Mouse (Mus musculus) adrenal gland, postnatal 10 days (tissue): ENCODE measurements around the gene Tcl1. TPM values are rescaled to one million over a fixed set of nuclear protein-coding genes. Genes with fewer than 3 reads are reported as not detected.
"Not testable (repeated sequence)": the region's sequence is repeated elsewhere in the genome, so short reads cannot be mapped to it uniquely, and the experiment has no call there.

Experiments used
- DNase-seq: peaks from one replicate; pipeline ENCODE4 v3.0.0; 2021; ENCODE audit warnings: mixed read lengths
- long read RNA-seq, 2 experiments: library from polyadenylated mRNA; stranded (forward); transcript quantifications; one replicate each; pipeline ENCODE4 v2.0.0; 2021
- total RNA-seq, 2 experiments: library from RNA; stranded (reverse); gene quantifications; 2 replicates each; pipeline ENCODE4 v1.2.3; 2021

The Tcl1 gene
- under 1 TPM; 0.21 to 0.39 TPM for total RNA-seq
- long read RNA-seq, experiment 1 = 0 reads
- long read RNA-seq, experiment 2 = 0 reads

DNA sequence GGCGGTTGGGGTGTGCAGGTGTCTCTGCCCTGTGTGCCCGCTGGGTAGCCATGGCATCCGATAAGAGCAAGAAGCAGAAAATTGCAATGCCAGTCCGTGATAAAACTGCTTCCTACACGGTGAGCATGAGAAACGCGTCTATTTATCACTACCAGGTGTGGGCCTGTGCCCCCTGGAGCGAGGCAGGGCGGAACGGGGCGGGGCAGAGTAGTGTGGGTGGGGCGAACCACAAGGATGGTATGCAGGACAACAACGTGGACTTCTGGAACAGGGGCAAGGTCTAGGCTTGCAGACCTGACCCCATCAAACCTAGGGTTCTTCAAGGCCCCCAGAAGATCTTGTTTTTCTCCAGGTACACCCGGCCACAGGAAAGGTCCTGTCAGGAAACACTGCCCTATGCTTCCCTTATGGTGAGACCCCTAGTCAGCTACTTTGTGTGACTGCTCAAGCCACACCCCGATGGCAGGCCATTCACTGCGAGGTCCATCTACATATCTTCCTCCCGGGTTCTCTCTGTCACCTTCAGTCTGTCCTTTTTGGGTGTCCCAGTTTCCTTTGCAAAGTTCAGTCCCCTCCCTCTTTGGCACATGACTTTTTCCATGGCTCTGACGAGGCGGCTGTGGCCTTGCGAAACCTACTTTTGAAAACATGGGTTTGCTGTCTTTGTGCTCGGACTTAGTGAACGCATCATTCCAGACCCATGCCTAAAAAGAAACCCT, at the start of gene Tcl1:
Gene Tcl1, minus strand, starts transcription at position 193 of the 719 bp plus-strand sequence.
- no peak for DNase-seq

DNA sequence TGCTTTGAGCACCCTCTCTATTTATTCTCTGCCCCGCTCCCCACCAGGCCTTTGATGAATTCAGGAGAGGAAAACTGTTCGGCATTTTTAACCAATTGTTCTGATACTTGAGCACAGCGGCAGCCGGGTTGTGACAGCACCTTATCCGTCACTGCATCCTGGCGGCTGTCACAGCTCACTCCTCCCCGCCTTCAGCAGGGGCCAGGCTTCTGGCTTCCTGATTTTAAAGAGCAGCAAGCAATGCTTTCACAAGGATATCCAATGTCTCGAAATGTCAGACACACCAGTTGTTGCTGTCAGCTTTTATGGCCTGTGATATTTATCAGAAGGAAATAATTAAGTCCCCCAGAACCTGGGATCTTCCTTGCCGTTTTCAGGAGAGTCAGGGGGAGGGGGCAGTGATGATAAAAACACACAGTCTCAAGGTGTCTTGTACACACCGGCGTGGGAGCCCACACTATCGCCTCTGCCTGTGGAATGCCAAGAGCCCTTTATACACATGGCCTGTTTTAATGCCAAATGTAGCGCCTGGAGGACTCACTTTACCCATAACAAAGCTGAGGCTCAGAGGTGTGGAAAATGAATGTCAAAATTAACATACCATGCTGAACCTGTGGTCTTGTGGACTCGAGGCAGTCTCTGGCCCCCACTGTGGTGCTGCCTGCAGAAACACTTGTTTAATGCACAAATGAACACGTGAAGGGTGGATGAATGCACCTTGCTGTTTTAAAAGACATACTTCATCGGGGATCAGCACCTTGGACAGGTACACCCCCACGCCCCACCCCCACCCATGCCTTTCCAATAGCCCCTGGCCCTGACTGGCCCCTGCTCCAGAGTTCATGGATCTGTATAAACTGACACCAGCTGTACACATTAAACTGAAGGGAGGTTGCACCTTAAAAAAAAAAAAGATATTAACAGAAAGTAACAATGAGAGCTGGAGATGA, 48.7 kb upstream of the Tcl1 start:
- no peak for DNase-seq

DNA sequence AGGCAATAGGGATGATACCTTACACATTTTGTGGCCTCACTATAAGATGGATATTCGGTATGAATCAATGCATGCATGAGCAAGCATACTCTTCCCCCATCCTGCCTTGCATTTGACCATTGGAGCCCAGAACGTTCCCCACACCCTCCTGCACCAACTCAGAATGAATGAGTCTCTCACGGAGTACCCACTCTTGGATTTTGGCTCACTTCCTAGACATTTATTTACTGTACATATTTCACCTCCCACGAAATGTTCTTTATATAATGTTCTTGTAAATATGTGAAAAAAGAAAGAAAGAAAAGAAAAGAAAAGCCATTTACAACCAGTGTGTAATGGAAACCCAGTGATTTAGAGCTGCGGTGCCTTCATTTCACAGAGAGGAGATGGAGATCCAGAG, 44.5 kb upstream of the Tcl1 start:
- DNase-seq = no peak

DNA sequence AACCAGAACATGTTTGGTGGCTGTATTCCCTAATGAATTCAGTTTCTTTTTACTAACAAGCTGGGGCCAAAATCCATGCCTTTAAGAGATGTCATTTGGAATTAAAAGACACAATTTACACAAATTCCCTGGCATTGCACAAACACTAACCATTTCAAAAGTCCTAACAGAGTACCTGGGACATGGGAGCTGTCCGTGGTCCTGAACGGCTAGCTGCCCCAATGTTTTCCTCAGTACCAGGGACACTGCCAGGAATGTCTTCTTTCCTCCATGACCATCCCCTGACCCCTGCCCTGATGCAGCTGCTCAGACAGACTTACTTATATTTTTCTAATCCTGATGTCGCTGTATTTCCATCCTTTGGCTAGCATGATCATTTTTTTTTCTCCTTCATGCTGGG, 43.5 kb upstream of the Tcl1 start:
- DNase-seq = peak; percentile 65

DNA sequence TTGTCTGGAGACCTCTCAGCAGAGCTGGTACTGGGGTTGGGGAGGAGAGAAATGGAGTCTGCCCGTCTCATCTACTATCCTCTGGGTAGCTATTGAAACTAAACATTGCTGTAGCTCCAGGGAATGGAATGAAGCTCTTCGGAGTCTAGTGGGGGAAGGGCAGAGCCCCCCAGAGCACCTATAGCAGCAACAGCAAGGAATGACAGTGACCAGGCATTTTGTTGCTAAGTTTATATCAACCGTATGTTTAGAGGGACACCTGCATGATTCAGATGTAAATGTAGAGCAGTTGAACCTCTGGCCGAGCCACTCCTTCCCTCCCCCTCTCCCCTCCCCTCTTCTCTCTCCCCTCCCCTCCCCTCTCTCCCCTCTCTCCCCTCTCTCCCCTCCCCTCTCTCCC, 36.6 kb upstream of the Tcl1 start:
- DNase-seq = no peak

DNA sequence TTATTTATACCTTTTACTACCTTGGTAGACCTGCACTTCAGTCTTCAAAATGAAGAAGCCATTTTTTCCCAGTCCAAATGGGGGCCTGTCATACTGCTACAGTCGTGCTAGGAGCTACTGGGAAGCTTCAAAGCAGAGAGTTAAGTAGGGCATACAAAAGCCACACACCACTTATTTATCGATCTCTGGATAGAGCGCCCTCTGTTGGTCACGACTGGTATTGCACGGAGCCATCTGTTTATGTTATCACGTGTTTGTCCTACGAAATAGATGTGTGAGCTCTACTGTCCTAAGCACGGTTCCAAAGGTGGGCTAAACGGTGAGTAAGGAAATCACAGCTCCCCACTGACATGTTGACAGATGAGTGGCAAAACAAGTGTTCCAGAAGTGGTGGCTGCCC, 36.2 kb upstream of the Tcl1 start:
- no peak for DNase-seq

DNA sequence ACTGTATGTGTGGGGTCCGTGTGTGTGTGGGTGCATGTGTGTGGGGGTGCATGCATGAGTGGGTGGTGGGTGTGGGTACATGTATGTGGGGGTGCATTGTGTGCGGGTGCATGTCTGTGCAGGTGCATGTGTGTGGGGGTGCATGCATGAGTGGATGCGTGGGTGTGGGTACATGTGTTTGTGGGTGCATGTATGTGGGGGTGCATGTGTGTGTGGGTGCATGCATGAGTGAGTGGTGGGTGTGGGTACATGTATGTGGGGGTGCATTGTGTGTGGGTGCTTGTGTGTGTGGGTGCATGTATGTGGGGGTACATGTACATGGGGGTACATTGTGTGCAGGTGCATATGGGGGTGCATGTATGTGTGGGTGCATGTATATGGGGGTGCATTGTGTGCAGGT, 31.2 kb upstream of the Tcl1 start:
- DNase-seq = no peak

DNA sequence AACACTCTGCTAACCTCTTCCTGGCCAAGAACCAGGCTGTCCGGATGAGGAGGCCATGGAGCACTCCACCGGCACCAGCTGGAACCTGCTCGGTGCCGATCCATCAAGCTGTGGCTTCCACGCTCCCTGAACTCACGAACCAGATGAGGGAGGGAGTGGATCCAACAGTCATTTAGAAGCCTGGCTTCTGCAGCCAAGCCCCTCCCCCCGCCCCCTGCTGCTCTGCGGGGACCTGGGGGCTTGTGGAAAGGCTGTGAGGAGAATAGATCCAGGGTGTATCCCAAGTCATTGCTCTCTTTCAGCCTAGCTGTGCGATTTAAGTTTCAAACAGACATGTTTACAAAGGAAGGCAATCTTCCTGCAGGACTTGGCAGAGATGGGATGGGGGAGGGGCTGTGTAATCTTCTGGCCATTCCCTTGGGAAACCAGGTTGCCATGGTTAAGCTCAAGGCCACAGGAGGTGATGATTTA, 26.2 kb upstream of the Tcl1 start:
- peak; percentile 29 for DNase-seq

DNA sequence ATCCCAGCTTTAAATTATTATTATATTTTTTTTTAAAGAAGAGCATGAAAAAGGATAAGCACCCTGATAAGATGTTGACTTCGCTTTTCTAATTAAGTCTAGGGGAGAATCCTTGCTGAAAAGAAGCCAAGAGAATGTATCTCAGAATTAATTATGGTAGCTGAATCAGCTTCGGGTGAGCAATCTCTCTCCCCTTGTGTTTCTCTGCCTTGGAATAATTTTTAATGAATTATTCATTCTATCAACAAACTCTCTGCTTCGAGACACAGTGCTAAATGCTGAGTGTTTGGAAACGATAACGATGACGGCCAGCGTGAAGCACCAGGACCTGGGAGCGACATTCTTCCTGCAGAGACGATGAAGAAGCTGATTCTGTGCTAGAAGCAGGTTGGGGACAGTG, 16.5 kb upstream of the Tcl1 start:
- no peak for DNase-seq

DNA sequence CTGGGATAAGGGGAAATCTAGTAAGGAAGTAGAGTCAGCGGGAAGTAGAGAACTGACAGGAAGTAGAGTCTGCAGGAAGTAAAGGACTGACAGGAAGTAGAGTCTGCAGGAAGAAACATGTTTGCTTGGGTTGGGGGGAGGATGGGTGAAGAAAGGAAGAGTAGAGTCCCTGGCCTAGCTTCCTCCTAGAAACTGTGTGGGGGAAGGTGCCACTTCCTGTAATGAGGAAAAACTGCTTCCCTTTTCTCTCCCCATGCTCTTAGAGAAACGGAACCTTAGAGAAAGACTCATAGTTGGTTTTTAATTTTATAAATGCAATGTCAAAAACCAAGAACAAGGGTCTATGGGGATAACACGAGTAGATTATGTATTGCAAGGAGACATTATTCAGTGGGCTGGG, 12.5 kb upstream of the Tcl1 start:
- DNase-seq = no peak

DNA sequence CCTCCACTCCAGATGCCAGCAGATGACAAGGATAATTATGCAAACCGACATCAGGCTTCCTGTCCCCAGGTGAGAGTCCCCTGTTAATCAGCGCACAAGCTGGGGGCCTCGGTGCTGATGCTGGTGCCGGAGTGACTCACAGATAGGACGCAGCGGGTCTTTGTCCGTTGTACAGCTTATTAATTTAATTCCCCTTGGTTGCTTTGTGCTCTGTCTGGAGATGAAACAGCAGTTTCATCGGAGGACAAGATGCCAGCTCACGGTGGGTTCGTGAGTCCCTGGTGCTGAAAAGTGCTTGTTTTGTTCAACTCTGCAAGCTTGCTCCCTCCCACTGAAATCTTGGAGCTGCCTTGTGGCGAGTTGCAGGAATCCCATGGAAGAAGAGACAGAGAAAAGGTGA, 11.8 kb upstream of the Tcl1 start:
- no peak for DNase-seq

DNA sequence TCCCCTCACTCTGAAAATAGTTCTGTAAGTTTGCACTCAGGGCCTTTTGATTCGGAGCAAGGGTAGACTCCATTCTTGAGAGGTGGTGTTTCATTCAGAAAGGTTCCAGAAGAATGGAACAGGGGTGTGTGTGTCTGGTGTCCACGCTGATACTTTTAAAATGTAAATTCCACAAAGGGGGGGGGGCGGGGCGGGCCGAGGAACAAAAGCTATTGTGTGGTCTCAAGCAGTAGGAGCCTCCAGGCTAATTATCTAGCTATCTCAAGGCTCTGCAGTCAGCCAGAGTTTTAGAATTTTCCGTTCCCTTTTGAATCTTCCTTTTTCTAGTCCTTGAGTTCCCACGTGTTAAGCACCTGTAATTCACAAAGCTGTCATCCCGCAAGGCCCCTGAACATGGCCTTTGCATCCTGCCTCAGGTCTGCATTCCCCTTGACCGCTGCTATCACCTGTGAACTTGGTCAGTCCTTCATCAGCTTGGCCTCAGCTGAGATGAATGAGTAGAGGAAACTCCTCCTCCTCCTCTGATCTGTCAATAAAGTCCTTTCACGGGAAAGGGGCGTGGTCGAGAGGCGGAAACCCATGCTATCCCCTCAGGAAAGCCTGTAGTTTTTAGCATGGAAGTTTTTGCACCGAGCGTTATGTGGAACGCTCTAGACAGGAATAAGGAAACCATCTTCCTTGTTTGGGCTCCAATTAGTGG, 2.2 kb upstream of the Tcl1 start:
- DNase-seq = no peak

DNA sequence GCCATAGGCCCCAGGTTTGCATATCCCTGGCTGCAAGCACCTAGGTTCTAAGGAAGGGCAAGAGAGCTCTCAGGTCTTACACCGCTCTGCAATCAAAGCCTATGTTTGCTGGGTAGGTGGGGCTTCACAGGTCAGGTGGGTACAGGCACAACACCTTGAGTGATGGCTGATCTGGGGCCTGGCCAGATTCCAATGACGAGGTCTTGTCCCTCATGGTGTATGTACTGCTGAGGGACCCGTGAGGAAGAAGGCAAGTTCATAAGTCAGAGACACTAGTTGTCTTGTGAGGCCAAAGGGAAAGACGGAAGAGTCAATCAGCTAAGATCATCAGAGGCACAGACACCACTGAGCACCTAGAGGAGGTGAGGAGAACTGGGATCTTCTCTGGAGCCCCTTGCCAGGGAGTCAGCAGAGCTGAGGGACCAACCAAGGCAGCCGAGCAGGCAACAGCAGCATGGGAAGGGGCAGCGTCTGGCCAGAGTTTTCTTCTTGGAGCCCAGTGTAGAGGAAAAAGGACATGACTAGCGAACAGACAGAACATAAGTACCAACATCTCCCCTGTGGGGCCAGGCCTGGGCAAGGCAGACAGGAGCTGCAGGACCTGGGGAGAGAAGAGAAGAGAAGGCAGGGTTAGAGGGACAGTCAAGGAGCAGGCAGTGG, 5.4 kb downstream of the Tcl1 start:
- DNase-seq = no peak

DNA sequence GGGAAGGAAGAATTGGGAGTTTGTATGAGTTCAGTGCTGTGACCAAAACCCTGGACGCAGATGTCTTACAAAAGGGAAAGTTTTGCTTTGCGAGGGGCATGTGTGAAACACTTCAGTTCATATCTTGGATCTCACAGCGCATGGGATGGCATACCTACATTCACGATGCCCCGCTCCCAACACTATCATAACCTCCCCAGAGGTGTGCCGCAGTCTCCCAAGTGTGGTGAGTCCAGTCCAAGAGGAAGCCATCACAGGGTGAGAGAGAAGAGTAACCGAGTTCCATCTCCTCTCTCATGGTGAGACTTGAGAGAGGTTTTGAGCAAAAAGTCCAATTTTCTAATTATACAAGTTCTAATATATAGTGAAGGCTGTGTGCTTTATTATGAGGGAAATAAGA, 13.4 kb downstream of the Tcl1 start:
- no peak for DNase-seq

DNA sequence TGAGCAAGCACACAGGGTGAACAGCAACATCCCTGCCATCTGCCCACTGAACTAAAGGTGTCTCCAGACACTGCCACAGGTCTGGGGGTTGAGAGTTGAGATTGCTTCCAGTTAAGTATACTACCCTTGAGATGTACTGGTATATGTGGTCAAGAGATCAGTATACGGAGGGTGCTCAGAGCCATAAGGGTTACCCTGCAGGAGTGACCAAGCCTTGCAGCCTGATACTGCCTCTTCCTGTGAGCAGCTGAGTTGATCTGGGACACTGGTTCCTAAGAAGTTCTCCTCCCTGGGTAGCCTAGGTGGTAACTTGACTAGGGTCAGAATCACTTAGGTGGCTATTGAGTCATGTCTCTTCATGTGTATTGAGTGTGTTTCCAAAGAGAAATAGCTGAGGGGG, 14.2 kb downstream of the Tcl1 start:
- no peak for DNase-seq

DNA sequence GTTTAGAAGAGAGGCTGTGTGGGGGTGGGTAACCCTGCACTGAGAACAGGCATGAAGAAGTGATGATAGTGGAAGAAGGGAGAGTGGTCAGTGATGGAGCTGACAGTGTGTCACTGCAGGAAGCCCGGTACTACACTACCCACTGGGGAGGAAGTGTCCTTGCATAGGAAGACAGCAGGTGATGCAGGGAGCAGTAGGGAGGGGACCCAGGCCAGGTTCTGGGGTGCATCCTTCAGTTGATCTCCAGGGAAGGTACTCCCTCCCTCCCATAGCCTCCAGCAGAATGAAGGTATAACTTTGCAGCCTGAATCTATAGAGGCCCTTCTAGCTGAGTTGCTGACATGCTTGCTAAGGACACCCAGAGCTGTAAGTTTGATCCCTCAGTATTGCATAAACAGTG, 15.5 kb downstream of the Tcl1 start:
- DNase-seq = no peak

DNA sequence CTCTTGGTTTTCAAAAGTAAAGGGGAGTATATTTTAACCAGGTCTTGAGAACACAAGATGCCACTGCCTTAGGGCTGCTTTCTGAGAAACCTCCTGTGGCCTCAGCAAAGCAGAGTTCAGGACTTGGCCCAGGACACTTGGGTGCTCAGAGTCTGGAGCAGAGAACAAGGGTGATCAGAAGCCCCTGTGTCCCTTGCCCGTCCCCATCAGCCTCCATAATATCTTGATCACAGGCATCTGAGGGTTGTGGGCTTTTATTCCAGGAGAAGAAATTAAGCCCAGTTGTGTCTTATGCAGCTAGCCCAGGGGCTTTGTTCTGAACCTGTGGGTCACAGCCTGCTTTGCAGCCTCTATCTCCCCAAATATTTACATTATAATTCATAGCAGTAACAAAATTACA, 20.9 kb downstream of the Tcl1 start, which contains the start of gene Tcl1b4:
Gene Tcl1b4, plus strand, starts transcription at position 301 of the 400 bp plus-strand sequence.
- not testable (repeated sequence) for DNase-seq

DNA sequence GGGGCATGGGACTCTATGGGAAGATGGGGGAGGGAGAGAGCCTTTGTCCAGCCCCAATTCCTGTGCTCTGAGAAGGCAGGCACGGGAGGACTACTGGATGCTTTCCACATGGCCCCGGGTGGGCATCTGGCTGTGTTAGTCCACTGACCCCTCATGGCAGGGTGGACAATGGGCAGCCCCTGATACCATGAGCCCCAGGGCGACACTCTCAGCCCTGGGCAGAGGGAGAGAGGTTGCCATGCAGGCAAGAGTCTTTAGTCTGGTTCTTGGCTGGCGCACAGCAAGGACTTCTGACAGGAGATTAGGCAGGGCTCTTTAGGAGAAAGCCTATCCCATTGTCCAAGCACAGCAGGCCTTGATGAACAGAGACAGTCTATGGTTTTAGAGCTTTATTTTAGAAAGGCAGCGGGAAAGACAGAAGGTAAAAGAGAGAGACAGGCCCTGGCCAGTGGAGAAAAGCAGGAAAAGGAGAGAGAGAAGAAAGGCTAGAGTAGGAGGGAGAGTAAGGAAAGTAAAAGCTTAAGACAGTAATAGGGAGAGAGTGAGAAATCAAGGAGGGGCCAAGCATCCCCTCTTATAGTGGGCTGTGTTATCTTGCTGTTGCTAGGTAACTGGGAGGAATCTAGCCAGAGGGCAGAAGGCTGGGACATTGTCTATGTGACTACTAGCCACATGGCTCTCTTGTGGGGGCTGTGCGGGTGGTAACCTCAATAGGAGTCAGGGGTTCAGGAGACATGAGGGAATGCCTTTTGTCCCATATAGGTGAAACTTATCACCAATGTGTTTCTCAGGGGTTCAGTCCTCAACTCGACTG, 22.7 kb downstream of the Tcl1 start:
- DNase-seq = not testable (repeated sequence)

DNA sequence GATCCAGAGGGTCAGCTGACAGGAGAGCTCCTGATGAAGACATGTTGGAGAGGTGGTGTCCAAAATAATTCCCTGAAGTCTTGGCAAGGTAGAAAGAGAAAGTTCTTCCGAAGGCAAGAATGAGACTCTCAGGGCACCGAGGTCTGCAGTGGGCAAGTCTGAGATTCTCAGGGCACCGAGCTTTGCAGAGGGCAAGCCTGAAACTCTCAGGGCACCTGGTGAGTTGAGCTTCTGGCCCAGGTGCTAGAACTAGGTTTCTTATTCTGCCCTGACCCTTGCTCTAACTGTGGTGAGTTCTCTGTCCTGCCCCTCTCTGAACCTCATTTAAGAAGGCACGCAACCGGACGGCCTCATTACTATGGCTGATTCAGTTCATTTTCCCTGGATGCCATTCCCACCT, 31.9 kb downstream of the Tcl1 start, which contains the start of gene Tcl1b3:
Gene Tcl1b3, plus strand, starts transcription at position 301 of the 400 bp plus-strand sequence.
- DNase-seq = not testable (repeated sequence)

DNA sequence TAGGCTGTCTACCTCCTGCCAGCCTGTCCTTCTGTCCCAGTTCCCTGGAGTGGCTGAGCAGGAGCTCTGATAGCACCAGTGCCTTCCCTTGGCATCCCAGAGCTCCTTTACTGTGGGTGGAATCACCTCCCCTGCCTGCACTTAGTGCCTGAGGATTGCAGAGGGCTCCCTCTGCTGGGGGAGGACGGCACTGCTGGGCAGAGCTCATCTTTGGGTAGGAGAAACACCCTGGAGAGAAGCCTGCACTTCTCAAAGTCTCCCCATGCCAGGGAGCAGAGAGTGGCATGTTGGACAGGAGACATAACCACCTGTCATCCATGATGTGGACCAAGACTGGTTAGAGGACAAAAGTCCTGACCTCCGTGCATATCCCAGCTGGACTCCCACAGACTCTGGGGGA, 33.6 kb downstream of the Tcl1 start:
- DNase-seq = peak; percentile 37

DNA sequence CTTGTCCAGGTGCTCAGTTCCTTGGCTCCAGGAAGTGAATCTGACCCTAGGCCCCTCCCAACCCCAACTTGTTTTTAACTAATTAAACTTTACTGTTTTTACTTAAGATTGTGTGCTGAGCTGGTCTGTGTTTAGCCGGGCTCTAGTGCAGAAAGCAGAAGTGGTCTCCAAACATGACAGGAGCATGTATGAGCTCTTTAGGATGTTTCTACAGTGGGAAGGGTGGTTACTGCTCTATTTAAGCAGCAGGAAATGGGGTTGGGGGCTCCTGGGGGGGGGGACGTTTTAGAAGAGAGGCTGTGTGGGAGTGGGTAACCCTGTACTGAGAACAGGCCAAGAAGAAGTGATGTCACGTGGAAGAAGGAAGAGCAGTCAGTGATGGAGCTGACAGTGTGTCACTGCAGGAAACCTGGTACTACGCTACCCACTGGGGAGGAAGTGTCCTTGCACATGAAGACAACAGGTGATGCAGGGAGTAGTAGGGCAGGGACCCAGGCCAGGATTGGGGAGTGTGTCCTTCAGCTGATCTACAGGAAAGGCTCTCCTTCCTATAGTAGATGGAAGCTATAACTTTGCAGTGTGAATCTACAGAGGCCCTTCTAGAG, 41.5 kb downstream of the Tcl1 start:
- DNase-seq = not testable (repeated sequence)
